Mouse (Mus musculus) cortical plate, adult 2 months (tissue): ENCODE measurements around the gene AY358078. TPM values are rescaled to one million over a fixed set of nuclear protein-coding genes. Genes with fewer than 3 reads are reported as not detected.

ENCODE experiments used
- H3K27ac ChIP-seq: fragments of 200-500 bp; 2 replicates; pipeline ENCODE4 v1.5.1; 2012; ENCODE audit warnings: low read length, control low read depth, inconsistent platforms; ENCODE audit not compliant: insufficient read depth
- H3K4me1 ChIP-seq: fragments of 200-500 bp; 2 replicates; pipeline ENCODE4 v1.6.1; 2011; ENCODE audit warnings: low read length; ENCODE audit not compliant: control insufficient read depth, insufficient read depth
- H3K4me3 ChIP-seq: fragments of 200-500 bp; 2 replicates; pipeline ENCODE4 v1.5.1; 2011; ENCODE audit warnings: mild to moderate bottlenecking, low read length, control low read depth; ENCODE audit not compliant: insufficient read depth
- CTCF ChIP-seq: fragments of 200-500 bp; IDR thresholded peaks from 2 replicates; pipeline ENCODE4 v1.5.1; 2011; ENCODE audit warnings: mild to moderate bottlenecking, control low read depth, low read length; ENCODE audit not compliant: insufficient read depth; ENCODE audit errors: extremely low read depth
- POLR2A ChIP-seq: fragments of 200-500 bp; IDR thresholded peaks from 2 replicates; pipeline ENCODE4 v1.6.1; 2011; ENCODE audit warnings: mild to moderate bottlenecking, low read length, control low read depth; ENCODE audit not compliant: insufficient read depth; ENCODE audit errors: extremely low read depth
- polyA plus RNA-seq: library from polyadenylated mRNA; depleted of rRNA; stranded (reverse); fragments of >200 nt; gene quantifications from 2 replicates; pipeline ENCODE4 v1.2.3, GENCODE M21; 2012; rRNA removed

Gene AY358078
- polyA plus RNA-seq, 1 experiment, result not detected

- Histone ChIP-seq H3K27ac (no peak overlapping the region), H3K4me1 (no peaks in the 10 kb centered on the region), H3K4me3 (no peak overlapping the region)
- TF ChIP-seq POLR2A (no peak), CTCF (no peak)
Measured at GRCm38 (mm10) chr14:51870756-51871155, 70.9 kb downstream of the AY358078 start.

- Histone ChIP-seq H3K4me3 (no peak overlapping the region), H3K4me1 (no peaks in the 10 kb centered on the region), H3K27ac (no peak overlapping the region)
- TF ChIP-seq CTCF (no peak), POLR2A (no peak)
Measured at GRCm38 (mm10) chr14:51871741-51872140, 71.9 kb downstream of the AY358078 start.

Other genes with a start within 250 kb of the AY358078 start
- not detected in 2 replicates for gene Gm5622, start 247.3 kb upstream of the AY358078 start, polyA plus RNA-seq
- not detected in 2 replicates for gene Gm17175, start 226.0 kb upstream of the AY358078 start, polyA plus RNA-seq
- gene Gm17174, start 207.9 kb upstream of the AY358078 start, polyA plus RNA-seq, result not detected in 2 replicates
- gene Gm17078, start 188.7 kb upstream of the AY358078 start, polyA plus RNA-seq, result not detected in 2 replicates
- not detected in 2 replicates for gene Gm4181, start 164.4 kb upstream of the AY358078 start, polyA plus RNA-seq
- gene Gm17079, start 104.6 kb upstream of the AY358078 start, polyA plus RNA-seq, result not detected in 2 replicates
- not detected in 2 replicates for gene Gm5800, start 82.9 kb upstream of the AY358078 start, polyA plus RNA-seq
- not detected in 2 replicates for gene Ang4, start 26.5 kb upstream of the AY358078 start, polyA plus RNA-seq
- gene Ear6, start 53.7 kb downstream of the AY358078 start, polyA plus RNA-seq, result not detected in 2 replicates
- 41.4 and 49.3 TPM in 2 replicates for gene Mettl17, start 84.8 kb downstream of the AY358078 start, polyA plus RNA-seq
- 17.8 and 18.7 TPM in 2 replicates for gene Slc39a2, start 92.8 kb downstream of the AY358078 start, polyA plus RNA-seq
- gene Ndrg2, start 114.1 kb downstream of the AY358078 start, polyA plus RNA-seq, result 955 and 1,100 TPM in 2 replicates
- not detected in 2 replicates for gene Tppp2, start 118.4 kb downstream of the AY358078 start, polyA plus RNA-seq
- gene Rnase13, start 122.7 kb downstream of the AY358078 start, polyA plus RNA-seq, result 0.17 and 0.21 TPM in 2 replicates
- gene Arhgef40, start 184.7 kb downstream of the AY358078 start, polyA plus RNA-seq, result 24.1 and 24.5 TPM in 2 replicates
- gene Tmem253, start 215.6 kb downstream of the AY358078 start, polyA plus RNA-seq, result 0.21 and 0.34 TPM in 2 replicates
- gene Zfp219, start 220.7 kb downstream of the AY358078 start, polyA plus RNA-seq, result 51.3 and 54.3 TPM in 2 replicates
- not detected in 2 replicates for gene Olfr221, start 242.4 kb downstream of the AY358078 start, polyA plus RNA-seq